Mouse (Mus musculus): ENCODE measurements around the gene Gm14862.
"Not testable (repeated sequence)": the region's sequence is repeated elsewhere in the genome, so short reads cannot be mapped to it uniquely, and the experiment has no call there.

Gene Gm14862

GRCm38 (mm10) chrX:9256766-9257165 lies at the start of gene Gm14862:
Gene Gm14862 (minus strand): TSS chrX:9256899.
- DNase-seq (ENCODE audit: low spot score in 2 of 2), result no peak

- DNase-seq (ENCODE audit: low spot score in 2 of 2), result no peak
These were observed 46.8 kb upstream of the Gm14862 start for GRCm38 (mm10) chrX:9303455-9303854.

- no peak for DNase-seq (ENCODE audit: low spot score in 2 of 2)
These were observed 46.1 kb upstream of the Gm14862 start for GRCm38 (mm10) chrX:9302791-9303190.

- no peak for DNase-seq (ENCODE audit: low spot score in 2 of 2)
These were observed 41.7 kb upstream of the Gm14862 start for GRCm38 (mm10) chrX:9298413-9298864.

- DNase-seq (ENCODE audit: low spot score in 2 of 2), result not testable (repeated sequence)
These were observed 36.6 kb upstream of the Gm14862 start for GRCm38 (mm10) chrX:9293140-9293829.

- not testable (repeated sequence) for DNase-seq (ENCODE audit: low spot score in 2 of 2)
These were observed 26.8 kb upstream of the Gm14862 start, which contains the start of gene H2al1m for GRCm38 (mm10) chrX:9283464-9283863. Gene H2al1m (plus strand): TSS chrX:9283764.

GRCm38 (mm10) chrX:9274321-9274720 lies 17.6 kb upstream of the Gm14862 start:
- no peak for DNase-seq (ENCODE audit: low spot score in 2 of 2)

GRCm38 (mm10) chrX:9273377-9274002 lies 16.8 kb upstream of the Gm14862 start:
- no peak for DNase-seq (ENCODE audit: low spot score in 2 of 2)

GRCm38 (mm10) chrX:9272460-9273361 lies 16.0 kb upstream of the Gm14862 start, which contains the start of gene Xk:
Gene Xk (plus strand): TSS chrX:9272756.
- peak; percentile 38 to 49 for DNase-seq (ENCODE audit: low spot score in 2 of 2)

GRCm38 (mm10) chrX:9271947-9272459 lies 15.3 kb upstream of the Gm14862 start:
- DNase-seq (ENCODE audit: low spot score in 2 of 2), result no peak

- no peak for DNase-seq (ENCODE audit: low spot score in 2 of 2)
These were observed 14.4 kb upstream of the Gm14862 start for GRCm38 (mm10) chrX:9271112-9271511.

- no peak for DNase-seq (ENCODE audit: low spot score in 2 of 2)
These were observed 2.6 kb upstream of the Gm14862 start for GRCm38 (mm10) chrX:9259267-9259666.

- DNase-seq (ENCODE audit: low spot score in 2 of 2), result no peak
These were observed 1.1 kb upstream of the Gm14862 start for GRCm38 (mm10) chrX:9257831-9258230.

GRCm38 (mm10) chrX:9254901-9255300 lies 1.8 kb downstream of the Gm14862 start:
- no peak for DNase-seq (ENCODE audit: low spot score in 2 of 2)

- no peak for DNase-seq (ENCODE audit: low spot score in 2 of 2)
These were observed 2.7 kb downstream of the Gm14862 start for GRCm38 (mm10) chrX:9253990-9254389.

GRCm38 (mm10) chrX:9248911-9249310 lies 7.8 kb downstream of the Gm14862 start:
- no peak for DNase-seq (ENCODE audit: low spot score in 2 of 2)

GRCm38 (mm10) chrX:9244603-9245336 lies 11.9 kb downstream of the Gm14862 start:
- no peak for DNase-seq (ENCODE audit: low spot score in 2 of 2)

- DNase-seq (ENCODE audit: low spot score in 2 of 2), result no peak
These were observed 13.3 kb downstream of the Gm14862 start for GRCm38 (mm10) chrX:9243381-9243864.

GRCm38 (mm10) chrX:9240737-9241591 lies 15.7 kb downstream of the Gm14862 start:
- DNase-seq (ENCODE audit: low spot score in 2 of 2), result no peak

GRCm38 (mm10) chrX:9227105-9227504 lies 29.6 kb downstream of the Gm14862 start:
- DNase-seq (ENCODE audit: low spot score in 2 of 2), result no peak

Measured in thymus, postnatal 10 days (tissue).